8 mouse cellular contexts compared by ENCODE assay signal in genomic region chrX:101532347-101533221, GRCm38 (mm10). TPM values are rescaled to one million over a fixed set of nuclear protein-coding genes. Genes with fewer than 3 reads are reported as not detected.
DNase-seq lines count a peak whose midpoint lies in the region; ATAC-seq lines count a peak whose summit lies in the region.

TSS of gene Taf1 (plus strand) at chrX:101532734.

- ATAC-seq in megakaryocyte progenitor cell, adult 5-6 weeks (replicated peaks; ENCODE audit: poor library complexity), result peak; percentile 96

- DNase-seq in adipocyte (ENCODE audit: low spot score), result peak; percentile 98
- peak; percentile 95 for DNase-seq in embryo, embryonic 10 days (ENCODE audit: low spot score)
- DNase-seq in gastrocnemius, postnatal 10 days, result peak; percentile 76
- peak; percentile 96 for DNase-seq in induced T-regulatory cell, adult 2 months (ENCODE audit: low read depth)
- peak; percentile 97 for DNase-seq in left cerebral cortex, adult 9 months (ENCODE audit: low spot score in 2 of 2)
- peak; percentile 90 for DNase-seq in right cerebral cortex, postnatal 14 days
- DNase-seq in urinary bladder, postnatal 36 days (ENCODE audit: low spot score in 2 of 2), result peak; percentile 83 to 90

RNA-seq across cellular contexts. Expression of gene Taf1, which starts in this region (rescaled TPM):
- 10 to 100 TPM; 10.4 to 14.3 TPM for total RNA-seq in gastrocnemius, postnatal 10 days (2021)
- total RNA-seq in megakaryocyte progenitor cell, adult 5-6 weeks (2015), result 43.6 and 45.3 TPM in 2 replicates
- 49.3 and 87.1 TPM in 2 replicates for total RNA-seq in megakaryocyte progenitor cell, adult 5-6 weeks (2017)

Comparison
In these comparisons a context has a peak if more than half of its experiments do, and no peak if none do; other contexts are left out.
1. Peak in every context shown above with its lines: DNase-seq and ATAC-seq.